Mouse (Mus musculus): Measurements from ENCODE around the gene C130050O18Rik. TPM values are rescaled to one million over a fixed set of nuclear protein-coding genes. Genes with fewer than 3 reads are reported as not detected.

The C130050O18Rik gene
- polyA plus RNA-seq, 1 experiment from 2014 or later: 0.17 TPM

DNA sequence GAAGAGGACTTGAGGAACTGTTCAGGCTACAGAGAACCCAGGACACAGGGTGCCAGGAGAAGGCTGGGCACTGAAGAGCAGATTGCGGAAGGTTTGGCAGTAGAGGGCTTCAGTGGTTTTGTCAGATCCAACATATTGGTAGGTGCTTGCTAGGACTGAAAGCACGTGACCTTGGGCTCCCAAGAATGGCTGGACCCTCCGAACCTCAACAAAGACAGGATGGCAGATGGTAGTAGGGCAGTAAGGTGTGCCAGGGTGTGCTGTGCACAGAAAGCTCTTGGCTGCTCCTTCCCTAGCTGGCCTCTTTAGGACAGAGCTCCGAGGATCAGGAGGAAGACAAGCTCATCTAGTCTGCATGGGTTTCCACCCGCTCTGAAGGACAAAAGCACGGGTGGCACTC lies 6.0 kb downstream of the C130050O18Rik start:
- no peak overlapping the region for H3K4me3 ChIP-seq (ENCODE audit: low read depth, low read length)
- H3K27ac ChIP-seq (ENCODE audit: low read depth, low read length): no peak overlapping the region
- H3K27me3 ChIP-seq (ENCODE audit: control insufficient read depth, insufficient read depth, low read length): no peaks in the 10 kb centered on the region
- WGBS: 95% methylated on average over 6 of the region's 6 CpGs
- no peak overlapping the region for H3K4me2 ChIP-seq (ENCODE audit: low read depth, low read length)
- ATAC-seq (ENCODE audit: low read depth): no peak
- no peak overlapping the region for H3K9ac ChIP-seq (replicated peaks; ENCODE audit: low read depth, low read length)
- no peaks in the 10 kb centered on the region for H3K36me3 ChIP-seq (ENCODE audit: control insufficient read depth, insufficient read depth, low read length)
- no peaks in the 10 kb centered on the region for H3K4me1 ChIP-seq (ENCODE audit: control insufficient read depth, insufficient read depth, low read length)
- no peaks in the 10 kb centered on the region for H3K9me3 ChIP-seq (ENCODE audit: control insufficient read depth, low read length)

DNA sequence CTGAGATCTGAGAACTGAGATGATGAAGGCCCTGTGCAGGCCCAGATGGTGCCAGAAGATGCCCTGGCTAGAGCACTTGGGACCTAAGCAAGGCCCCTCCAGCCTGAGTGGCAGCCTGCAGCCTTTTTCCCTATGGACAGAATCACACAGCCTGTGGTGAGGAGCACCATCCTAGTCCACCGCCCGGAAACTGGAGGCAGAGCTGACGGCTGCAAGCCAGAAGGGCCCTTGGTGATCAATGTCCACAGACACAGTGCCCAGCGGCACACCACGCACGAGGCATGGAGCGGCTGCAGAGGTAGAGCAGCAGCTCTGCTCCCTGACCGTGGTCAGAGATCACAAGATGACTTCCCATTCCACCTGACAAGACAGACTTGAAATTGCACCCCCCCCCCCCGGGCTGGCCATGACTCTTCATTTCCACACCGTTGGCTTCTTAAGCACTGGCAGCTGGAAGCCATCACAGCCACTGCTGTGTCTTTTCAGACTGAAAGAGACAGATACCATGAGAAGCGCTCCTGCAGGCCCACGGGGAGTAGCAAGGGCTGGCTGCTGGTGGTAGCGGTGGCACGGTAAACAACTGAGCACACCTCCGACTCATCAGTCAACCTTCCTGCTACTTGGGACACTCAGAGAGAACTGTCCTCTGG lies 6.7 kb downstream of the C130050O18Rik start:
- WGBS: 68% methylated on average over 15 of the region's 15 CpGs
- H3K4me1 ChIP-seq (ENCODE audit: control insufficient read depth, insufficient read depth, low read length): no peaks in the 10 kb centered on the region
- no peak overlapping the region for H3K4me3 ChIP-seq (ENCODE audit: low read depth, low read length)

DNA sequence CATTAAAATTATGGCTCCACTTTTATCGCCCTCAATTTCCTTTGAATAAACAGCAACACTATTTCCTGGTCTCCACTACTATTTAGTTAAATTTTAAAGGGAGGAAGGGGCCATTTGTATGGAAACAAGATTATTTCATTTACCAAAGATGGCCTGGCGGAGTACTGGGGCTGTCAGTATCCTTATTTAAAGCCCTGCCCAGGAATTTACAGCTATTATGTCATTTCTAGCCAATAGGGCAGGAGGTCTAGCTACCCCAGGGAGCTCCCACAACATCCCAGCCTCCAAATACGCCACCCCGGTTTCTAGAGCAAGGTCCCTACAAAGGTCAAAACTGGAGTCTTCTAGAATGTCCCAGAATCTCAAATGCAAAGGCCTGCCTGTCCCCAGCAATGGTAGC lies 8.5 kb downstream of the C130050O18Rik start:
- Histone ChIP-seq H3K36me3 (ENCODE audit: control insufficient read depth, insufficient read depth, low read length) (no peaks in the 10 kb centered on the region), H3K27me3 (ENCODE audit: control insufficient read depth, insufficient read depth, low read length) (no peaks in the 10 kb centered on the region), H3K27ac (ENCODE audit: low read depth, low read length) (no peak overlapping the region), H3K4me2 (ENCODE audit: low read depth, low read length) (no peak overlapping the region), H3K9ac (replicated peaks; ENCODE audit: low read depth, low read length) (no peak overlapping the region), H3K4me1 (ENCODE audit: control insufficient read depth, insufficient read depth, low read length) (peaks cover 4% of the 10 kb centered on the region), H3K9me3 (ENCODE audit: control insufficient read depth, low read length) (no peaks in the 10 kb centered on the region), H3K4me3 (ENCODE audit: low read depth, low read length) (no peak overlapping the region)
- 49% methylated on average over 4 of the region's 4 CpGs for WGBS
- ATAC-seq (ENCODE audit: low read depth): no peak

More for the DNA sequence above, 6.7 kb downstream of the C130050O18Rik start:
- H3K4me2 ChIP-seq (ENCODE audit: low read depth, low read length): no peak overlapping the region
- ATAC-seq (ENCODE audit: low read depth): no peak
- H3K9me3 ChIP-seq (ENCODE audit: control insufficient read depth, low read length): no peaks in the 10 kb centered on the region
- H3K9ac ChIP-seq (replicated peaks; ENCODE audit: low read depth, low read length): no peak overlapping the region
- H3K36me3 ChIP-seq (ENCODE audit: control insufficient read depth, insufficient read depth, low read length): no peaks in the 10 kb centered on the region
- H3K27me3 ChIP-seq (ENCODE audit: control insufficient read depth, insufficient read depth, low read length): no peaks in the 10 kb centered on the region
- no peak overlapping the region for H3K27ac ChIP-seq (ENCODE audit: low read depth, low read length)

DNA sequence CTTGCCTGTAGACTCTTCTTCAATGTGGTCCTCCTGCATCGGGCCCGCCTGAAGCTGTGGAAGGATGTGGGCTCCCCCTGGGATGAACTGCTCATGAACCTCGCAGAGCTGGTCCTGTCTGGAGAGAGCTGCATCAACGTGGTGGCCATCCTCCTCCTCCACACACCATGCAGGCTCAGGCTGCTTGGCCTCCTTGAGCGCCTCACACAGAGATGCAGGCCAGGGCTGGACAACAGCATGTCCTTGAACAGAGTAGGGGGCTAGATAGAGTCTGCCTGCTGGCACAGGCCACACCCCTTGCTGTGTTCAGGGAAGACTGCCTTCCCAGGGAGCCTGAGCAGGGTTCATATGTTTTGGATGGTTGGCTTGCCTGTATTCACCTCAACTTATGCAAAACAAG lies 9.9 kb downstream of the C130050O18Rik start:
- no peaks in the 10 kb centered on the region for H3K27me3 ChIP-seq (ENCODE audit: control insufficient read depth, insufficient read depth, low read length)
- no peak overlapping the region for H3K27ac ChIP-seq (ENCODE audit: low read depth, low read length)
- H3K9me3 ChIP-seq (ENCODE audit: control insufficient read depth, low read length): no peaks in the 10 kb centered on the region
- 88% methylated on average over 5 of the region's 5 CpGs for WGBS
- H3K4me3 ChIP-seq (ENCODE audit: low read depth, low read length): no peak overlapping the region
- H3K4me2 ChIP-seq (ENCODE audit: low read depth, low read length): no peak overlapping the region
- H3K36me3 ChIP-seq (ENCODE audit: control insufficient read depth, insufficient read depth, low read length): no peaks in the 10 kb centered on the region
- H3K9ac ChIP-seq (replicated peaks; ENCODE audit: low read depth, low read length): no peak overlapping the region
- no peak for ATAC-seq (ENCODE audit: low read depth)
- peaks cover 14% of the 10 kb centered on the region for H3K4me1 ChIP-seq (ENCODE audit: control insufficient read depth, insufficient read depth, low read length)

DNA sequence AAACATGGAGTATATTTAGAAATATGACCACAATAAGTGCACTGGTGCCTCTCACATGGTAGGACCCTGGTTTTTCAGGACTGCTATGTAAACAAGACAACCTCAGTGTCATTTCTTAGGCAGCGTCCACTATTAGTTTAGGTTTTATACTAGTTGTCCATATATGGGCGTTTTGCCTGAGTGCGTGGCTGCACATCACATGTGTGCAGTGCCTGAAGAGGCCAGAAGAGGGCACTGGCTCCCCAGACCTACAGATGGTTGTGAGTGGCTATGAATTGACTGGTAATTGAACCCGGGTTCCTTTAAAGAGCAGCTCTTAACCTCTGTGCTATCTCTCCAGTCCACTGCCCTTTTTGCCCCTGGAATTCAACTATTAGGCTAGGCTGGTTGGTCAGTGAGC lies 11.9 kb downstream of the C130050O18Rik start:
- no peak overlapping the region for H3K9ac ChIP-seq (replicated peaks; ENCODE audit: low read depth, low read length)
- no peak overlapping the region for H3K4me3 ChIP-seq (ENCODE audit: low read depth, low read length)
- H3K27ac ChIP-seq (ENCODE audit: low read depth, low read length): no peak overlapping the region
- H3K36me3 ChIP-seq (ENCODE audit: control insufficient read depth, insufficient read depth, low read length): no peaks in the 10 kb centered on the region
- no peaks in the 10 kb centered on the region for H3K9me3 ChIP-seq (ENCODE audit: control insufficient read depth, low read length)
- H3K4me2 ChIP-seq (ENCODE audit: low read depth, low read length): no peak overlapping the region
- WGBS: 92% methylated on average over 4 of the region's 4 CpGs
- H3K27me3 ChIP-seq (ENCODE audit: control insufficient read depth, insufficient read depth, low read length): no peaks in the 10 kb centered on the region
- ATAC-seq (ENCODE audit: low read depth): no peak
- H3K4me1 ChIP-seq (ENCODE audit: control insufficient read depth, insufficient read depth, low read length): peaks cover 16% of the 10 kb centered on the region

DNA sequence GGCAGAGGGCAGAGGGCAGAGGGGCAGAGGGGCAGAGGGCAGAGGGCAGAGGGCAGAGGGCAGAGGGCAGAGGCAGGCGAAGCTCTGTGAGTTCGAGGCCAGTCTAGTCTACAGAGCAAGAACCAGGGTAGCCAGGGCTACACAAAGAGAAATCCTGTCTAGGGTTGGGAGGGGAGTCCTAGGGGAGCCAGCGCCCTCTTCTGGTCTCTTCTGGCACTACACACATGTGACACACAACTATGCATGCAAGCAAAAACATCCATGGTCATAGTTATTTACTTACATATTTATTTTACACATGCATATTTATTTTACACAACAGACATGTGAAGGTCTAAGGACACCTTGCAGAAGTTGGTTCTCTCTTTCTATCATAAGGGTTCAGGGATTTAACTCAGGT lies 12.4 kb downstream of the C130050O18Rik start:
- no peaks in the 10 kb centered on the region for H3K9me3 ChIP-seq (ENCODE audit: control insufficient read depth, low read length)
- no peaks in the 10 kb centered on the region for H3K27me3 ChIP-seq (ENCODE audit: control insufficient read depth, insufficient read depth, low read length)
- H3K4me3 ChIP-seq (ENCODE audit: low read depth, low read length): no peak overlapping the region
- ATAC-seq (ENCODE audit: low read depth): no peak
- no peak overlapping the region for H3K27ac ChIP-seq (ENCODE audit: low read depth, low read length)
- WGBS: 94% methylated on average over 3 of the region's 3 CpGs
- H3K36me3 ChIP-seq (ENCODE audit: control insufficient read depth, insufficient read depth, low read length): no peaks in the 10 kb centered on the region
- peaks cover 16% of the 10 kb centered on the region for H3K4me1 ChIP-seq (ENCODE audit: control insufficient read depth, insufficient read depth, low read length)
- no peak overlapping the region for H3K9ac ChIP-seq (replicated peaks; ENCODE audit: low read depth, low read length)
- no peak overlapping the region for H3K4me2 ChIP-seq (ENCODE audit: low read depth, low read length)

DNA sequence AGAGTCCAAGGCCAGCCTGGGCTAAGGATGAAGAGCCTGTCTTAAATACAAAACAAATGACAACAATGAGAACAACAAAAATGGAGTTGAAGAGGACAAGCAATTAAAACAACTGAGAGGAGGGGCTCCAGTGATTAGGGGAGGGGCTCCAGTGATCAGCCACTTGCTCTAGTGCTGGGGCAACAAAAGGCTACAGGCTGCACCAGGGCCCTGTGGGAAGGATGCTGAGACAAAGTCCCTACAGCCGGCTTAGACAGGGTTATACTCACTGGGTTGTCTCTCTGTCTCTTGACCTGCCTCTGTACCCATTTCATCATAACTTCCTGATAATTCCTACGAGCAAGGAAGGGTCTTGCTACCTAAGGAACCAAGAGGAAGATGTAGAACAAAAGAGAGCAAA lies 13.0 kb downstream of the C130050O18Rik start:
- H3K36me3 ChIP-seq (ENCODE audit: control insufficient read depth, insufficient read depth, low read length): no peaks in the 10 kb centered on the region
- no peak for ATAC-seq (ENCODE audit: low read depth)
- no peaks in the 10 kb centered on the region for H3K9me3 ChIP-seq (ENCODE audit: control insufficient read depth, low read length)
- H3K27me3 ChIP-seq (ENCODE audit: control insufficient read depth, insufficient read depth, low read length): no peaks in the 10 kb centered on the region
- no peak overlapping the region for H3K4me2 ChIP-seq (ENCODE audit: low read depth, low read length)
- H3K9ac ChIP-seq (replicated peaks; ENCODE audit: low read depth, low read length): no peak overlapping the region
- H3K4me1 ChIP-seq (ENCODE audit: control insufficient read depth, insufficient read depth, low read length): peaks cover 22% of the 10 kb centered on the region
- peak overlapping the region; percentile 81 for H3K27ac ChIP-seq (ENCODE audit: low read depth, low read length)
- H3K4me3 ChIP-seq (ENCODE audit: low read depth, low read length): no peak overlapping the region
- WGBS: 30% methylated on average over 2 of the region's 2 CpGs

DNA sequence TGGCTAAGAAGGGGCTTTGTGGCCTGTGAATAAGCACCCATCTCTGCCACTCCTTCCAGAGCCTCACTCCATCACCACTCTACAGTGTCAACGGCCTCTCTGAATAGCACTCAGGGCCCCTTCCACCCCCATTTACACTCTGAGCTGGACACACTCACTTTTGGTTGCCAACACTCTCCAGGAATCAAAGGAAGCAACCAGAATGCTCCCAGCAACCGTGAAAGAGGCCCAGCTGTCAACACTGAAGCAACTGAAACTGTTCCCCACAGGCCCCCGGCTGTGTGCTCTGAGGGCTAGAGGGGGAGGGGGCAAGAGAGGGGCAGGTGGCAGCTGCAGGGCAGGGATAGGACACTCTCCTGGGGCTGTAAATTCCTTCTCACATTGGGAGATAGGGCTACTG lies 13.6 kb downstream of the C130050O18Rik start:
- peaks cover 22% of the 10 kb centered on the region for H3K4me1 ChIP-seq (ENCODE audit: control insufficient read depth, insufficient read depth, low read length)
- WGBS: 3% methylated on average over 3 of the region's 3 CpGs
- peak; percentile 84 for ATAC-seq (ENCODE audit: low read depth)

DNA sequence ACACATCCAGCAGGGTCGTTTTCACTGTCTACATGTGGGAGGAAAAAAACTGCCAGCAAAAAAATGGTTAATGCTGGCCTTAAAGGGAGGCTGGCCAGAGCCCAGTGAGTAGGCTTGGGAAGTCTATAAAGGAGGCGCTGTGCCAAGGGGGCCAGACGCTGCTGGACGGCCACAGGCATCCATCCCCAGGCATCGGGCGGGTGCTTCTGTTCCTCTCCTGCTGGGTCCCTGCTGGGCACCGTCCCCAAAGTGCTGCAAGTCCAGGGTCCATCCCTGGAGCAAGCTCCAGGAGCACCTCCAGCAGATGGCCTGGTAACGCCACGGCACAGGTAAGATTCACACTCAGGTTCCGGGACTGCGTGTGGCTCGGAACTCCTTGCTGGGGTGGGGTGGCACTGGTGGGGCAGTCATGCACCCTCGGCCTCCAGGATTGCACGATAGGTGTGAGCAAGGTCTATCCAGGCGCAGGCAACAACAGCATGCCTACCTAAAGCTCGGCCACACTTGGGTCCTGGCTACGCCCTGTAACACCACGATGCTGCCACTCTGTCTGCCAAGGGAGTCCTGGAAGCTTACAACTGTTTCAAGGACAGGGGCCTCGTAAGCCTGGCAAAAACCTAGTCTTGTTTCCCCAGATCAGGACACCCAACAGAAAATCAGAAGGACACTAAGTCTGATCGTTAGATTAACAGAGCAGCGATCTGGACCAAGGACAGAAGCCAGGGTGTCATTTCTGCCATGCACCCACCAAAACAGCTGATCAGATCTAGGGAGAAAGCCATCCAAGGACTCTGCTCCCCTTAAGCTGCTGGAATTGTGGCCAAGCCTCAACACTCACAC lies 18.2 kb downstream of the C130050O18Rik start, which contains the start of gene Gper1:
Gene Gper1 (plus strand): TSS at position 126 of the 840 bp plus-strand sequence.
- Histone ChIP-seq H3K36me3 (ENCODE audit: control insufficient read depth, insufficient read depth, low read length) (no peaks in the 10 kb centered on the region), H3K4me1 (ENCODE audit: control insufficient read depth, insufficient read depth, low read length) (peaks cover 25% of the 10 kb centered on the region), H3K4me2 (ENCODE audit: low read depth, low read length) (peak within 1 kb of the TSS; percentile 38), H3K27ac (ENCODE audit: low read depth, low read length) (0 out of 2 replicates have a peak within 1 kb of the TSS, but pooled peaks have one; percentile 12), H3K9me3 (ENCODE audit: control insufficient read depth, low read length) (no peaks in the 10 kb centered on the region), H3K9ac (replicated peaks; ENCODE audit: low read depth, low read length) (peak within 1 kb of the TSS; percentile 35; the same call in 1 of the 2 replicates), H3K4me3 (ENCODE audit: low read depth, low read length) (peak within 1 kb of the TSS; percentile 23; the same call in 1 of the 2 replicates), H3K27me3 (ENCODE audit: control insufficient read depth, insufficient read depth, low read length) (no peaks in the 10 kb centered on the region)
- ATAC-seq (ENCODE audit: low read depth): no peak
- WGBS: 38% methylated on average over 21 of the region's 21 CpGs

More for the DNA sequence above, 13.6 kb downstream of the C130050O18Rik start:
- H3K9me3 ChIP-seq (ENCODE audit: control insufficient read depth, low read length): no peaks in the 10 kb centered on the region
- no peaks in the 10 kb centered on the region for H3K27me3 ChIP-seq (ENCODE audit: control insufficient read depth, insufficient read depth, low read length)
- no peak overlapping the region for H3K4me2 ChIP-seq (ENCODE audit: low read depth, low read length)
- H3K27ac ChIP-seq (ENCODE audit: low read depth, low read length): peak overlapping the region; percentile 81
- no peak overlapping the region for H3K9ac ChIP-seq (replicated peaks; ENCODE audit: low read depth, low read length)
- no peaks in the 10 kb centered on the region for H3K36me3 ChIP-seq (ENCODE audit: control insufficient read depth, insufficient read depth, low read length)
- no peak overlapping the region for H3K4me3 ChIP-seq (ENCODE audit: low read depth, low read length)
